Mouse (Mus musculus) spleen, postnatal 14 days (tissue): Measurements from ENCODE around the gene Slit2.
"Not testable (repeated sequence)": the region's sequence is repeated elsewhere in the genome, so short reads cannot be mapped to it uniquely, and the experiment has no call there.

Source experiments
- DNase-seq, 2 experiments: peaks; one replicate each; pipeline ENCODE4 v3.0.0; 2021 to 2022; ENCODE audit warnings: low spot score in 2 of 2

The Slit2 gene

DNA sequence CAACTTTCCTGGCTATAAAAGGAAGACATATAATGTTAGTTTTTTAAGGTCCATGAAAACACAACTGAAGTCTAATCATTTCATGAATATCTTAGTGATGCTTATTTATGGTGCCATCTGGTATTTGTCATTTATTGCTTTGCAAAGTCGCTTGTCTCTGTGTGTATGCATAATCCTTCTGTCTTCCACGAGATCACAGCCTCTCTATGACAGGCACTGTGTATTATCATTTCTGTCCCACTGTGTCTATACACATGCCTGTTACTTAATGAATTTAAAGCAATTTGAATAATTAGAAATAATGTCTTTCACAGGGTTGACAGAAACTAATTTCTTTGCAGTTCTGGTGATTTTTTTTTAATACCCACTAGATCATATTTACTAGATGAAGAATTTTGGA, 242.6 kb downstream of the Slit2 start:
- no peak for DNase-seq

DNA sequence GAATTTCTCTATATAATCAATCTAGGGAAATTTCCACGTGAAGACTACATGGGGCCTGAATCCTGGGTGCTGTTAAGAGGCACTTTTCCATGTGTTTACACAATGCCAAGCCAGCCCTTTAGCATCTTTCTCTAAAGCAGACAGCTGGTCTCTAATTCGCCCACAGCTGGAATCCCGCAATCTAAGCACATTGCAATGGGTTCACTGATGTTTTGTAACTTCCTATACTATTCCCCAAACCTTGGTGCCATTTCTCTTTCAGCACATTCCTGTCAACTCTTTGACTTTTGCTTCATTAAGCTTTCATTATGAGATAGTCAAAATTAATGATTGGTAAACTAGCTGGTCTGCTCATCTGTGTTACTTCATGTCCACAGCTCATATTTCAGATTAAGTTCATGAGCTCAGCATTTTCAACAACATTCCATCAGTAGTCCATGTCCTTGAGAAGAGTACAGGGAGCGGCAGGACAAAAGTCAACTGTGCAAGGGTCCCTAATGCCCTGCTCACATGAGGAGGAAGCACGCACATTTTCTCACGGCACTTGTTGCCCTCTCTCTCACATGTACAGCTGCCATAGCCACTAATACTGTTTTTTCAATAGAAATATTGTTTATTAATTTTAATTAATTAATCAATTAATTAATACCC, 247.6 kb downstream of the Slit2 start:
- DNase-seq = no peak

GRCm38 (mm10) chr5:48234728-48235127, 251.8 kb downstream of the Slit2 start:
- no peak for DNase-seq

GRCm38 (mm10) chr5:48235270-48235669, 252.3 kb downstream of the Slit2 start:
- no peak for DNase-seq

DNA sequence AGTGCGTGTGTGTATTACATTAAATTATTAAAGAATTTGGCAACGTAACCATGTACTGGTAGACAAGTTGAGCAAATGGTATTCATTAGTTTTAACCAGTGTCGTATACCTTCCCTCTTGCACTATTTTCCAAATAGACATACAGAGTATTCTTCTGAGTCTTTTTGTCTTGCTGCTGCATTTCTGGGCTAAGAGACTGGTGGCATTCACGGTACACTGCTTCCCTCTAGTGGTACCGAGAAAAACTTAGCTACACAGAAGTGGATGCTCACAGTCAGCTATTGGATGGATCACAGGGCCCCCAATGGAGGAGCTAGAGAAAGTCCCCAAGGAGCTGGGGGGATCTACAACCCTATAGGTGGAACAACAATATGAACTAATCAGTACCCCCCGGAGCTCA, 257.8 kb downstream of the Slit2 start:
- not testable (repeated sequence) for DNase-seq

- DNase-seq = no peak
These were observed 265.4 kb downstream of the Slit2 start for GRCm38 (mm10) chr5:48248327-48248726.

DNA sequence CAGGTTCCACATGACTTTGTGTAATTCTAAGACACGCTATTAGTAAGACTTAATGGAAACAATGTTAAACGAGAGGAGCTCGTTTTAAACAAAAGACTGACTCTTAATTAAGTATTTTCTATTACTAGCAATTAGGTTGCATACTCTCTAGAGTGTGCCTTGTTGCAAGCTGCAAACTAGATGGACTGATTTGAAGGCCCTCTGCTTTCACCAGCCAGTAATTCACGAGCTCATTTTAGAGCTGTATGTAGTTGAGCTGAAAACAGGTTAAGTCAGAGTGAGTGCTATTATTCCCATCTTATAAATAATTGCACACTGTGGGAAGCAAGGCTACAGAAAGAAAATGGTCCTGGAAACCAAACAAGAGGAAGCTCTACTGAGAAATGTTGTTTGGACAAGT, 294.6 kb downstream of the Slit2 start:
- no peak for DNase-seq

DNA sequence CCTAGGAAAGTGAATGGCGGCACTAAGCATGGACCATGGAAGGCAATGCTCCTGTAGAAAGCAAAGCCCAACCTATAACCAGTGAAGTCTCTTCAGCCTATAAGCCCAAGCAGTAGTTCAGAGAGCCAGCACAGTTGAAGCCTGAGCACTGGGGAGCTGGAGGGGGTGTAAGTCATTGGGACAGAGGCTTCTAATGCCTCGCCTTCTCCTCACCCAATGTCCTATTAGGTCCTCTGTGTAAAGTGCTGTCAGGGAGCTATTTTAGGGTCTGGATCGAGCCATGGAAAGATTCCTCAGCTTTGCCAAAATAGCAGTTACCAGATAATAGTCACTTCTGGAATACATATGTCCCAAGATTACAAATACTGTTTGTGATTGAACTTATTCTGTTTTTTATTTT, 318.2 kb downstream of the Slit2 start:
- no peak for DNase-seq

DNA sequence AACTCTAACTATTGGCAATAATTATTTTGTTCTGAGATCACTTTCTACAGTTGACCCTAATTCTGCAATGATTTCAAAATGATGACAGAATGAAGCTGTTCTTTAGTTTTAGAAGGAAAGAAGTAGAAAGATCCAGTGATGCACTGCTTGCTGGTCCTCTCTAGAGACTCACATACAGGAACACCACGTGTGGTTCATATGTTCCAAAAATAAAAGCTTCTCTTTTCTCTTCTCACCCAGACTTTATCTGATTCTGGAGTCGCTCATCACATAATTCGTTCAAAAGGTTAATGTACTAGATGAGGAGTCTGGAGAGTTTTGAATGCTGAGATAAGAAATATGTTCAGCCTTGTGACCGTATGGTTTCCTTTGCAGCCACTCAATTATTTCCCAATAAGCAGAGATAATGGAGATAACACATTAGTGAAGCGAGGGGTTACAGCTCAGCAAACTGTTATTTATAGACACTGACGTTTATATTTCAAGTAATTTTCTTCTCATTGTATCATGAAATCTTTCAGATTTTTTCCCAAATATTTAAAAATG, 332.2 kb downstream of the Slit2 start:
- DNase-seq = no peak

DNA sequence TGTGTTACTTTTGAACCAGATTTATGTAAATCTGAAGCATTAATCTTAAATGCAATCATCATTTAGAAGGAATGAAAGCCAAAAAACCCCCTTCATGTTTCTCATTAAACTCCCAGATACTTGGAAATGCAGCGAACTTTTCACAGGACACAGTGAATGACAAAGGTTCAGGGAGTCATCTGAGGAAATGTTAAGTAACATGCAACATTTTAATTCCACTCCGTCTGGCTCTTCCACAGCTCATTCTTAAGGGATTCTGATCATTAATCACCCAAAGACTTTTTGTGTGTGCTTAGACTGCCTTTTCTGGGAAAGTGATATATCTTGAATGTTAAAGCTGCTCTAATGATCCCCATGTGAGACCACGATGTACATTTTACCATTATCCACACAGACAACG, 337.7 kb downstream of the Slit2 start:
- DNase-seq = no peak

DNA sequence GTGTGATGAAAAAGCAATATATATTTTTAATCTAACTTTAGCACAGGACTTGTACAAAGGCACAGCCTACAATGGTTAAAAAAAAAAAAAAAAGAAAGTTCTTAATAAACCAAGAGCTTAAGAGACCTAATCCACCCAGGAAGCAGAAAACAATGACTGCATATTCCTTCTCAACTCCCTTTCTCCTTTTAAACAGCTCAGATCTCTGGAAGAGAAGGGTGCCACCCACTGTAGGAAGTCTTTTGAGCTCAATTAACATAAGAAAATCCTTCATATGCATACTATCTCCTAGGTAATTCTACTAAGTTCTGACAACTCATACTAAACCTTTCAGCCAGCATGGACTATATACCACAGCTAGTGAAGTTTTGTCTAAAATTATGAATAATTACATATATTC, 343.3 kb downstream of the Slit2 start:
- no peak for DNase-seq

GRCm38 (mm10) chr5:48327652-48328051, 344.7 kb downstream of the Slit2 start, which contains the start of gene 5730480H06Rik:
5730480H06Rik (plus strand) TSS chr5:48327952.
- DNase-seq = no peak

DNA sequence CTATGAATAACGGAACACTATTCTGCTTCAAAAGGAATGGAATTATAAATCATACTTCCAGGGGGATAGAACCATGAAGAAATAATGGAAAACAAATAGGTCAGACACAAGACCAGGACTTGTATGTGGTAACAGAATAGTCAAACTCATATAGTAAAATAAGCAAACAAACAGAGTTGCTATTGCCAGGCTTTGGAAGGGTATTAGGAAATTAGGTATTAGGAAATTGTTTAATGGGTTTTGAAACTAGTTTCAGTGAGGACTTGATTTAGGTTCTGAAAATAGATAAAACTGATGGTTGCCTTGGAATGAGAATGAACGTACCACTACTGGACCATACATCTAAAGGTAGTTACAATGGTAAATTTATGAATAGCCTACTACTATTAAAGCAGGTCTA, 346.8 kb downstream of the Slit2 start:
- DNase-seq = no peak

DNA sequence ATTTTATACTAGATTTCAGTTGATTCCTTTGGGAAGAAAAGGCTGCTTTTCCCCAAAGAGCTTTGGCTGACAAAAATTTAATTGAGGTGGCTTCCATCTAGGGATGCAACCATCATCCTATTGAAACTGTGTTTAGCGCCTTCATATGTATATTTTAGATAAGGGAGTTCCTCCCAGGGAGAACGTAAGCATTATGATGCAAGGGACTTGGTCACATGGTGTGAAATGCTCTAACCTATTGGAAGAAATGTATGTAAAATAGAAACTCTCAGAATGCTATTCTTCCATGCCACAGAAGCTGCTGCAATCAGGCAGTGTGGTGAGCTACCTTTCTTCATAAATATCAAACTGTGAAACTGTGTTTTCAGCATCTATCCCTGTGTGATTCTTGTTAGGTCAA, 347.9 kb downstream of the Slit2 start:
- no peak for DNase-seq

DNA sequence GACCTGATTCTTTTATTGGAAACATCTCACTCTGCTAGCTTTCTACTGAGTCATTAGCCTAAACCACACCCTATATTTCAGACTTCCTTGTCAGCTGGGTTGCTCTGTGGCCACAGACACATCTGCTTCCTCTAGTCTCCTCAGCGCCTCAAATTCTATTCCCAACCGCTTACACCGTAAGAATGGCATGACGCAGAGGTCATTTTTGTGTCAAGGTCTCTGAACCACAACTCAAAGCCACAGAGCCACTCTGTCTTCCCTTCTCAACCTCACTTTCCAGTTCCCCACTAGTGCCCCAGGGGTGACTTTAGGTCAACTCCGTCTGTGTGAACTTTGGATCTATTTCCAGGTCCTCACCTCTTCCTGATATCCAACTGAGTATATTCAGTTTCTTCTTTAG, 348.5 kb downstream of the Slit2 start:
- no peak for DNase-seq

GRCm38 (mm10) chr5:48333407-48333806, 350.5 kb downstream of the Slit2 start:
- no peak for DNase-seq

GRCm38 (mm10) chr5:48333884-48334513, 351.1 kb downstream of the Slit2 start:
- no peak for DNase-seq

DNA sequence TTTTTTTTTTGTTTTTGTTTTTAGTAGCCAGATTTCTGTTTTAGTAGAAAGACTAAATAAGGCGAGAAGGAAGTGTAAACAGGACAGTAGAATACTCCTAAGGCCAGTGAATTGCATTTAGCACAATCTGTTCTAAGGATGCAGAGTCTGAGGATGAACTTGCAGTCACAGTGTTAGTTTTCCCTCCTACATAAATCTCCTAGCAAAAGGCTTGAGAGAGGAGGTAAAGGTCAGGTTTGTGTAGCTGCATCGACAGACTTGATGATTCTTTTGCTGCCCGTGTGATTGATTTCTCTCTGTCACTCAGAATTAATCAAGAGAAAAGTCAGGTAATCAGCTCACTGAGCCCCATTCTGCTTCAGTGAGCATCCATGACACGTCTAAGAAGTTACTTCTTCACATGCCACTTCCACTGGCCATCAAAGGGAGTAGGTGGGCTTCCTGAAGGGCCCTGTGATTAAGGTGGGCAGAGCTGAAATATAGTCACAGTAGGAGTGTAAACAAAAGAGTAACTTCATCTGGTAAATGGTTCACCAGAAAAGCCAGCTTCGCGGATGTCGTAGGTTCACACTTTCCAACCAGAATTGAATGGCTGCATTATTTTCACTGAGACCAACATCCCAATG, 358.0 kb downstream of the Slit2 start:
- no peak for DNase-seq

DNA sequence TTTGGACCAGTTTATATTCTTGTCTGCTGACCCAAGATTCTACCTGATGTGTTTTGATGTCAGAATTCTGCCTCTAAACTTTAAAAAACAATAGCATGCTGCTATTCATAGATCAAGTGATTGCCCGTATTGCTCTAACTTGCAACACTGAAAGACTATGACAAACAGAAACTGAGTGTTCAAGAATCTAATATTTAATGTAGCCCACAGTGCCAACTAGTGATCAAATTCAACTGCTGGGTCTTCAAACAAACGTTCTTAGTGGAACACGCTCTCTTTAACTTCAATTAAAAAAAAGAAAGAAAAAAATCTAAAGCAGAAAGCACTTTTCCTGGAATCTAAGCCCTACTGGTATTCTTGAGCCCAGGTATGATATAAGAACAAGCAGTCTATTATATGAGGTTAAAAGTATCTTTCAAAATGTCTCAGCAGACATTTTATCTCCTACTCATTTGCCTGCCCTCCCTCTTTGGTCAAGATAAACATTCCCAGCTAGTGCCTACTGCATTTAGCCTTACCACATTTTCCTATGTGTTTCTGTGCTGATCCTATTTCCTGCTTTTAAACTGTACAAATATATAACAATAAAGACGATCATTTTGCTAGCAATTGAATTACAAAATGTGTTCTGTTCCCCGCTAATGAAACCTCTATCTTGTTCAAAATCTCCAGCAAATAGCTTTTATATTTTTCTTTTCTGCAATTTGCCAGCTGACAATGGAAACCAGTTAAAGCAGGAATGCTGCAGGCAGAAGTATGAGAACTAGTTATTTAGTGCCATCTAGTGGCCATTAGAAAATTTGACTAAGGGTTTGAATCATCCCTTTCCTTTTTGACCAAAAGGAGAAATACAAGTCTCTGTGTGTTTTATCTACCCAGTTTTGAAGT, 362.4 kb downstream of the Slit2 start:
- no peak for DNase-seq

DNA sequence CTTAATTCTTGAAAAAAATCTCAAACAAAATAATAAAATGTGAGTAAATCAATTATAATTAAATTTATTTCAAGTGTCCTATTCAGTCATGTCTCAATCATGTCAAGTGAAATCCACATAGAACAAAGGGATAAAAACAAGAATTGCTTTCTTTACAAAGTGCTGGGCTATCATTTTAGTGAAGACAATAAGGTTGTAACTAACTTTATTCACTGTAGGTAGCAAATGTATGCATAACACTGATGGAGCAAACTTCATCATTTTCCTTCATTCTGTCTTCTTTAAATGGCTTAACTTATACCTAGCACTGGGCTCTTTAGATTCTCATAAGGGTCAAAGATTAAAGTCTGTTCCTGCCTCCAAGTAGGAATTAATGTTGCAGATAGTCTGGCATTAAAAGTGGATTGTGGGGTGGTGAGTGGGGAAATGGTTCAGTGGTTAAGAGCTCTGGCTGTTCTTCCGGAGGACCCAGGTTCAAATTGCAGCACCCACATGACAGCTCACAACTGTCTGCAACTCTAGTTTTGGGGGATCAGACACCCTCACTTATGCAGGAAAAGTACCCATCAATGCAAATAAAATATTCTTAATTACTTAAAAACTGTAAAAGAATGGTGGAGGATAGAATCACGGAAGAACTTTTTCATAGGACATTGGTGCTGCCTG, 363.2 kb downstream of the Slit2 start:
- no peak for DNase-seq

- no peak for DNase-seq
These were observed 366.4 kb downstream of the Slit2 start for GRCm38 (mm10) chr5:48349309-48349708.
